Mouse (Mus musculus) hindbrain, embryonic 14.5 days (tissue): Measurements from ENCODE around the gene Fgf3. TPM values are rescaled to one million over a fixed set of nuclear protein-coding genes. Genes with fewer than 3 reads are reported as not detected.

Experiments
- ATAC-seq: fragments of 200-750 bp; cut with Nextera tagmentation; 2 replicates; pipeline ENCODE4 v1.8.0; 2017; ENCODE audit warnings: moderate number of reproducible peaks, mild to moderate bottlenecking, moderate TSS enrichment, moderate library complexity; ENCODE audit not compliant: low FRiP score
- DNase-seq: peaks from one replicate; pipeline ENCODE4 v3.0.0-alpha.2; 2015; ENCODE audit warnings: low spot score
- H3K27ac ChIP-seq: fragments of 300-500 bp; sonication (generic); 2 replicates; pipeline ENCODE4 v1.5.1; 2014; ENCODE audit warnings: mild to moderate bottlenecking, moderate library complexity
- H3K27me3 ChIP-seq: fragments of 300-500 bp; sonication (generic); 2 replicates; pipeline ENCODE4 v1.6.1; 2014; ENCODE audit warnings: mild to moderate bottlenecking, low read length, mixed read lengths; ENCODE audit not compliant: control insufficient read depth, insufficient read depth
- H3K36me3 ChIP-seq: fragments of 300-500 bp; sonication (generic); replicated peaks from 2 replicates; pipeline ENCODE4 v1.6.1; 2014; ENCODE audit not compliant: control insufficient read depth, insufficient read depth
- H3K4me1 ChIP-seq: fragments of 300-500 bp; sonication (generic); replicated peaks from 2 replicates; pipeline ENCODE4 v1.6.1; 2014; ENCODE audit warnings: antibody characterized with exemption, low read length, mixed read lengths; ENCODE audit not compliant: control insufficient read depth, insufficient read depth
- H3K4me2 ChIP-seq: fragments of 300-500 bp; sonication (generic); replicated peaks from 2 replicates; pipeline ENCODE4 v1.6.1; 2014; ENCODE audit warnings: mild to moderate bottlenecking, moderate library complexity
- H3K4me3 ChIP-seq: fragments of 300-500 bp; sonication (generic); replicated peaks from 2 replicates; pipeline ENCODE4 v1.5.1; 2014; ENCODE audit warnings: mild to moderate bottlenecking, low read length
- H3K9ac ChIP-seq: fragments of 300-500 bp; sonication (generic); 2 replicates; pipeline ENCODE4 v1.6.1; 2014
- H3K9me3 ChIP-seq: fragments of 300-500 bp; sonication (generic); 2 replicates; pipeline ENCODE4 v1.6.1; 2016; ENCODE audit warnings: low read length; ENCODE audit not compliant: control insufficient read depth
- WGBS: fragments of 180-500 bp; shearing (Covaris S2); extraction: QIAGEN DNeasy Blood & Tissue Kit; methylation state at CpG from one replicate; pipeline ENCODE4 v1.1.7; 2014; 5-methylcytosine and 5-hydroxymethylcytosine counted together
- polyA plus RNA-seq: library from polyadenylated mRNA; unstranded; fragments of >200 nt; fragmentation: Nextera tagmentation; extraction: Ambion mirVana; gene quantifications from 2 replicates; pipeline ENCODE4 v1.2.1, GENCODE M21; 2014

The Fgf3 gene
- polyA plus RNA-seq, 1 experiment from 2014 or later: 4.8 TPM

- Histone ChIP-seq H3K4me2 (no peak overlapping the region), H3K36me3 (no peaks in the 10 kb centered on the region), H3K4me3 (no peak overlapping the region), H3K9me3 (no peaks in the 10 kb centered on the region), H3K4me1 (no peaks in the 10 kb centered on the region), H3K27me3 (no peaks in the 10 kb centered on the region), H3K27ac (no peak overlapping the region), H3K9ac (no peak overlapping the region)
- DNase-seq (no peak), ATAC-seq (no peak)
- WGBS: 80% methylated on average over 4 of the region's 4 CpGs
Observed at GRCm38 (mm10) chr7:144807976-144808577, 29.8 kb upstream of the Fgf3 start.

- no peak overlapping the region for H3K9ac ChIP-seq
- H3K36me3 ChIP-seq: no peaks in the 10 kb centered on the region
- ATAC-seq: no peak
- no peak overlapping the region for H3K4me3 ChIP-seq
- H3K4me2 ChIP-seq: no peak overlapping the region
- H3K27ac ChIP-seq: no peak overlapping the region
- no peak for DNase-seq
- no peaks in the 10 kb centered on the region for H3K27me3 ChIP-seq
- 48% methylated on average over 4 of the region's 4 CpGs for WGBS
- no peaks in the 10 kb centered on the region for H3K9me3 ChIP-seq
- H3K4me1 ChIP-seq: no peaks in the 10 kb centered on the region
Observed at GRCm38 (mm10) chr7:144811521-144811920, 26.4 kb upstream of the Fgf3 start.

GRCm38 (mm10) chr7:144821901-144822300 lies 16.0 kb upstream of the Fgf3 start:
- Histone ChIP-seq H3K4me2 (no peak overlapping the region), H3K27me3 (no peaks in the 10 kb centered on the region), H3K4me1 (no peaks in the 10 kb centered on the region), H3K4me3 (no peak overlapping the region), H3K36me3 (no peaks in the 10 kb centered on the region), H3K9me3 (peaks cover 16% of the 10 kb centered on the region; the same call in 1 of the 2 replicates), H3K27ac (no peak overlapping the region), H3K9ac (no peak overlapping the region)
- ATAC-seq: no peak
- no peak for DNase-seq
- WGBS: 13% methylated on average over 7 of the region's 7 CpGs

- H3K4me1 ChIP-seq: no peaks in the 10 kb centered on the region
- H3K9ac ChIP-seq: no peak overlapping the region
- H3K4me3 ChIP-seq: no peak overlapping the region
- DNase-seq (no peak), ATAC-seq (no peak)
- no peak overlapping the region for H3K4me2 ChIP-seq
- 84% methylated on average over 2 of the region's 2 CpGs for WGBS
- no peak overlapping the region for H3K27ac ChIP-seq
- peaks cover under 1% of the 10 kb centered on the region; the same call in 1 of the 2 replicates for H3K9me3 ChIP-seq
- no peaks in the 10 kb centered on the region for H3K36me3 ChIP-seq
- H3K27me3 ChIP-seq: no peaks in the 10 kb centered on the region
Observed at GRCm38 (mm10) chr7:144823988-144824387, 13.9 kb upstream of the Fgf3 start.

- 21% methylated on average over 11 of the region's 11 CpGs for WGBS
- DNase-seq: no peak
- H3K27ac ChIP-seq: no peak overlapping the region
- no peaks in the 10 kb centered on the region for H3K27me3 ChIP-seq
- H3K9me3 ChIP-seq: no peaks in the 10 kb centered on the region
- no peaks in the 10 kb centered on the region for H3K36me3 ChIP-seq
- H3K4me2 ChIP-seq: no peak overlapping the region
- no peak overlapping the region for H3K9ac ChIP-seq
- no peak for ATAC-seq
- no peaks in the 10 kb centered on the region for H3K4me1 ChIP-seq
- no peak overlapping the region for H3K4me3 ChIP-seq
Observed at GRCm38 (mm10) chr7:144828369-144828768, 9.5 kb upstream of the Fgf3 start.

GRCm38 (mm10) chr7:144838522-144839503 lies 930 bp downstream of the Fgf3 start:
- Histone ChIP-seq H3K27me3 (peaks cover 55% of the 10 kb centered on the region), H3K4me1 (peaks cover 9% of the 10 kb centered on the region; the same call in 1 of the 2 replicates), H3K4me3 (peak overlapping the region; percentile 44), H3K9ac (peak overlapping the region; percentile 43), H3K4me2 (peak overlapping the region; percentile 65), H3K27ac (peak overlapping the region; percentile 24; the same call in 1 of the 2 replicates), H3K36me3 (no peaks in the 10 kb centered on the region), H3K9me3 (no peaks in the 10 kb centered on the region)
- DNase-seq (peak; percentile 48), ATAC-seq (peak; percentile 47; the same call in 1 of the 2 replicates)
- under 1% methylated on average over 94 of the region's 94 CpGs for WGBS

GRCm38 (mm10) chr7:144846158-144846557 lies 8.3 kb downstream of the Fgf3 start:
- Histone ChIP-seq H3K9ac (no peak overlapping the region), H3K4me3 (no peak overlapping the region), H3K4me1 (no peaks in the 10 kb centered on the region), H3K9me3 (no peaks in the 10 kb centered on the region), H3K27ac (no peak overlapping the region), H3K36me3 (no peaks in the 10 kb centered on the region), H3K4me2 (no peak overlapping the region), H3K27me3 (peaks cover 3% of the 10 kb centered on the region)
- no peak for DNase-seq
- ATAC-seq: no peak
- 17% methylated on average over 4 of the region's 4 CpGs for WGBS

- Histone ChIP-seq H3K27me3 (no peaks in the 10 kb centered on the region), H3K9ac (no peak within 1 kb of the TSS), H3K4me1 (no peaks in the 10 kb centered on the region), H3K9me3 (no peaks in the 10 kb centered on the region), H3K4me3 (no peak within 1 kb of the TSS), H3K27ac (no peak within 1 kb of the TSS), H3K4me2 (no peak within 1 kb of the TSS), H3K36me3 (no peaks in the 10 kb centered on the region)
- ATAC-seq (no peak), DNase-seq (no peak)
Observed at GRCm38 (mm10) chr7:144847067-144847466, 9.2 kb downstream of the Fgf3 start, which contains the start of gene Fgf4. Gene Fgf4 (plus strand): TSS chr7:144847367.

GRCm38 (mm10) chr7:144851321-144851720 lies 13.4 kb downstream of the Fgf3 start:
- H3K9ac ChIP-seq: no peak overlapping the region
- H3K4me3 ChIP-seq: no peak overlapping the region
- H3K4me2 ChIP-seq: no peak overlapping the region
- no peaks in the 10 kb centered on the region for H3K4me1 ChIP-seq
- no peak for DNase-seq
- H3K27ac ChIP-seq: no peak overlapping the region
- H3K36me3 ChIP-seq: no peaks in the 10 kb centered on the region
- 53% methylated on average over 3 of the region's 3 CpGs for WGBS
- no peak for ATAC-seq
- H3K27me3 ChIP-seq: no peaks in the 10 kb centered on the region
- H3K9me3 ChIP-seq: no peaks in the 10 kb centered on the region
